Mouse (Mus musculus): Measurements from ENCODE around the gene Amigo2. TPM values are rescaled to one million over a fixed set of nuclear protein-coding genes. Genes with fewer than 3 reads are reported as not detected.

Gene Amigo2
- polyA plus RNA-seq, 1 experiment: 0.19 TPM

DNA sequence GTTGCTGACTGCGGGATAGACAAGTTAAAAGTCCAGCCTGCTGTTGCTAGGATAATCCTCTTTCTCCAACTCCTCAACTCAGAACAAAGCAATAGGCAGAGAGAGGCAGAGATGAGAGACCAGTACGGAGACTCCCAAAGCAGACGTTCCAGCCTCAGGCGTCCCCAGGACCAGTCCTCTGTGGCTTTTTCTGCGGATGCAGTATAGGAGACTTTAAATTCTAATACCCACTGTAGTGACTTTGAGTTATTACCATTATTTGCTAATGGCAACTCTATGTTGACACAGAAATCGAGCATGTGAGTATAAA, 35.4 kb upstream of the Amigo2 start:
- Histone ChIP-seq H3K79me2 (ENCODE audit: control insufficient read depth, insufficient read depth) (no peaks in the 10 kb centered on the region), H3K27me3 (ENCODE audit: control insufficient read depth, insufficient read depth, insufficient read length) (no peaks in the 10 kb centered on the region), H3K4me3 (no peak overlapping the region), H3K4me2 (ENCODE audit: low read depth) (no peak overlapping the region), H3K36me3 (ENCODE audit: control insufficient read depth, insufficient read depth) (no peaks in the 10 kb centered on the region), H3ac (ENCODE audit: control insufficient read depth, insufficient read length) (no peak overlapping the region)
- TF ChIP-seq TCF12 (IDR thresholded peaks at IDR 0.05; ENCODE audit: insufficient read depth, poor library complexity, severe bottlenecking): no peak
- TF ChIP-seq SRF (IDR thresholded peaks at IDR 0.05; ENCODE audit: control insufficient read depth, insufficient read length, low read depth): no peak

DNA sequence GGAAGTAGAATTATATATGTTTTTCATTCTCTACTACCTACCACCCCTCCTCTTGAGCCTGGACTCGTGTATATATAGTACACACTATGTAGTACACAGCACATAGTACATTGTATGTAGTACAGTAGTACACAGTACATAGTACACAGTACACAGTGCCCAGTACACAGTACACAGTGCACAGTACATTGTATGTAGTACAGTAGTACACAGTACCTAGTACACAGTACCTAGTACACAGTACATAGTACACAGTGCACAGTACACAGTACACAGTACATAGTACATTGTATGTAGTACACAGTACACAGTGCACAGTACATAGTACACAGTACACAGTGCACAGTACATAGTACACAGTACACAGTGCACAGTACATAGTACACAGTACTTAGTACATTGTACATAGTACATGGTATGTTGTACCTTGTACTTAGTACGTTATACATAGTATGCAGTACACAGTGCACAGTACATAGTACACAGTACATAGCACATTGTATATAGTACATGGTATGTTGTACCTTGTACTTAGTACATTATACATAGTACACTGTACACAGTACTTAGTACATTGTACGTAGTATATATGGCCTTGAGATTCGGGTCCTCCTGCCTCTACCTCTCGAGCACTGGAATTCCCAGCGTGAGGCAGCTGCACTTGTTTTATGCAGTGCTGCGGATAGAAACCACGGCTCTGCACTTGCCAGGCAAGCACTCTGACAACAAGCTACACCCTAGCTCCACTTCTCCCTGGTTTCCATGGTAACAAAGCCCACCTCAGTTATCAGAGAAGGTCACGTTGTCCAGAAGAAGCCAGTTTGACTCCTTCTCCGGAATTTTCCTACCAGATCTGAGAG, 34.9 kb upstream of the Amigo2 start:
- Histone ChIP-seq H3K4me3 (no peak overlapping the region), H3K36me3 (ENCODE audit: control insufficient read depth, insufficient read depth) (no peaks in the 10 kb centered on the region), H3K79me2 (ENCODE audit: control insufficient read depth, insufficient read depth) (no peaks in the 10 kb centered on the region), H3K4me2 (ENCODE audit: low read depth) (no peak overlapping the region), H3ac (ENCODE audit: control insufficient read depth, insufficient read length) (no peak overlapping the region), H3K27me3 (ENCODE audit: control insufficient read depth, insufficient read depth, insufficient read length) (no peaks in the 10 kb centered on the region)
- no peak for TF ChIP-seq POLR2A (IDR thresholded peaks at IDR 0.05; ENCODE audit: insufficient read length, low read depth)
- no peak for TF ChIP-seq REST (IDR thresholded peaks at IDR 0.05; ENCODE audit: insufficient read depth, insufficient read length)
- TF ChIP-seq MAX (IDR thresholded peaks at IDR 0.05; ENCODE audit: low read depth): no peak
- no peak for TF ChIP-seq TCF3 (IDR thresholded peaks at IDR 0.05; ENCODE audit: insufficient read length, low read depth)
- TF ChIP-seq TCF12 (IDR thresholded peaks at IDR 0.05; ENCODE audit: insufficient read depth, poor library complexity, severe bottlenecking): no peak
- no peak for TF ChIP-seq E2F4 (IDR thresholded peaks at IDR 0.05; ENCODE audit: insufficient read depth)
- TF ChIP-seq USF1 (IDR thresholded peaks at IDR 0.05; ENCODE audit: low read depth): no peak
- TF ChIP-seq POLR2AphosphoS2 (IDR thresholded peaks at IDR 0.05; ENCODE audit: insufficient read length, low read depth): no peak
- TF ChIP-seq SRF (IDR thresholded peaks at IDR 0.05; ENCODE audit: control insufficient read depth, insufficient read length, low read depth): no peak

DNA sequence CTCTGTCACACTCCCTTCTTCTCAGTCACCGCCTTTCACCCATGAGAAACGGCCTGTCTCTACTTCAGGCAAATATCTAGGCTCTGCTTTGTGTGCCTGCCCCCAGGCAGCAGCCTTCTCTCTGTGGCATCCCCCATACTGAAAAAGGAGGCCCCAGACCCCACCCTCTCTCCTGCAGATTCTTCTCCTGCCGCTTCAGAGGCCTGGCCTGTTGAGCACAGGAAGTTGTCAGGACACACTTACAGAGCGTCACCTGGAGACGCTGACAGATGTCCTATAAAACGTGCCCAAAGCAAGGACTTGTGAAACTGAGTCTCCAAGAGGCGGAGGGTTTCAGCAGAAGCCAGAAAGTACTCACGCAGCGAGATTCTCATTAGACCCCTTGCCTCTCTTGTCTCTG, 33.7 kb upstream of the Amigo2 start:
- no peak overlapping the region for H3K4me2 ChIP-seq (ENCODE audit: low read depth)
- H3K4me3 ChIP-seq: no peak overlapping the region
- no peaks in the 10 kb centered on the region for H3K79me2 ChIP-seq (ENCODE audit: control insufficient read depth, insufficient read depth)
- H3K27me3 ChIP-seq (ENCODE audit: control insufficient read depth, insufficient read depth, insufficient read length): no peaks in the 10 kb centered on the region
- no peaks in the 10 kb centered on the region for H3K36me3 ChIP-seq (ENCODE audit: control insufficient read depth, insufficient read depth)
- no peak overlapping the region for H3ac ChIP-seq (ENCODE audit: control insufficient read depth, insufficient read length)
- no peak for TF ChIP-seq REST (IDR thresholded peaks at IDR 0.05; ENCODE audit: insufficient read depth, insufficient read length)
- no peak for TF ChIP-seq TCF12 (IDR thresholded peaks at IDR 0.05; ENCODE audit: insufficient read depth, poor library complexity, severe bottlenecking)

DNA sequence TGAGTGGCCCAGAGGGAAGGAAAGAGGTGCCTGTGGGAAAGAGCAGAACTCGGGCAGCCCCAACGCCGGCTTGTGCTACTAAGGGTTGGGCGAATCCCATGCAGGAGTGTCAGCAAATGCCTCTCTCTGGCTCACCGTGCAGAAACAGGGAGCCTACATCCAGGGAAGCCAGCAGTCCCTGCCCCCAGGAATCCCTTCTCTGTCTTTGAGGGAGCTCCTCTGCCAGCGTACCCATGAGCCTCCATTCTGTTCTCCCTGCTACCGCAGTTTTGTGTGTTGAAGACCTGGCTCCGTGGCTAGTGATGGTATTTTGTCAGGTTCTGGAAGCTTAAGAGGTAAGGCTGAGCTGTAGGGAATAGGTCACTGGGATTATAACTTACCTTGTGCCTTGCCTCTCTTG, 33.0 kb upstream of the Amigo2 start:
- no peaks in the 10 kb centered on the region for H3K27me3 ChIP-seq (ENCODE audit: control insufficient read depth, insufficient read depth, insufficient read length)
- TF ChIP-seq SRF (IDR thresholded peaks at IDR 0.05; ENCODE audit: control insufficient read depth, insufficient read length, low read depth) (no peak), MYOG (IDR thresholded peaks at IDR 0.05; ENCODE audit: control insufficient read depth in 1 of 3, insufficient read depth in 1 of 3, insufficient read length in 2 of 3, low read depth in 2 of 3) (no peak), TCF3 (IDR thresholded peaks at IDR 0.05; ENCODE audit: insufficient read length, low read depth) (no peak), E2F4 (IDR thresholded peaks at IDR 0.05; ENCODE audit: insufficient read depth) (no peak), POLR2AphosphoS2 (IDR thresholded peaks at IDR 0.05; ENCODE audit: insufficient read length, low read depth) (no peak), MYOD1 (IDR thresholded peaks at IDR 0.05; ENCODE audit: control insufficient read depth in 1 of 3, insufficient read length in 2 of 3, low read depth in 2 of 3) (no peak), TCF12 (IDR thresholded peaks at IDR 0.05; ENCODE audit: insufficient read depth, poor library complexity, severe bottlenecking) (no peak)
- H3K4me2 ChIP-seq (ENCODE audit: low read depth): no peak overlapping the region
- H3K4me3 ChIP-seq: no peak overlapping the region
- H3K79me2 ChIP-seq (ENCODE audit: control insufficient read depth, insufficient read depth): no peaks in the 10 kb centered on the region
- H3K36me3 ChIP-seq (ENCODE audit: control insufficient read depth, insufficient read depth): no peaks in the 10 kb centered on the region
- no peak overlapping the region for H3ac ChIP-seq (ENCODE audit: control insufficient read depth, insufficient read length)

DNA sequence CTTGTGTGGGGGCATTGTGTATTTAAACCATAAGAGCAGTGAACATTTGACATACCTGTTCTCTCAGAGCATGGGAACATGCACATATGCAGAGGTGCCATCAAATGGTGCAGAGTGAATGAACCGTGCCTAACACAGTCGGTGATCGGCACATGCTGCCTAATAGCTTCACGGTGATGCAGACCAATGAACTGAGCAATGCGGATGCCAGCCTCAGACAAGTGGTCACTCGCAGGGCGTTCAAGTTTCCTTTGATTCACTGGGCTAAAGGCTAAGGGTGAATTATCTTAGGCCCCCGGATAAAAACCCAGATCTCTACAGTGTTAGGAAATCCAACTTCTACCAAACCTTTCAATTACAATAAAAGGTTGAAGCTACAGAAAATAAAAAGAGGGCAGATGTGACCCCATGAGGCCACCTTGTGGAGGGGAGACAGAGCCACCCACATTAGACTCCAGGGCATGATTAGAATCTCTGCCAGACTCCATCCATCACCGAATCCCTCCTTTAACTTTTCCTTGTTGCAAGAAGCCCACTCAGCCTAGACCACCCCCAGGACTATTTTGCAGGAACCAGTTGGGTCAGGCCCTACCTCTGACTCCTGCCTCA, 31.4 kb upstream of the Amigo2 start:
- no peak overlapping the region for H3K4me2 ChIP-seq (ENCODE audit: low read depth)
- no peaks in the 10 kb centered on the region for H3K79me2 ChIP-seq (ENCODE audit: control insufficient read depth, insufficient read depth)
- no peak overlapping the region for H3ac ChIP-seq (ENCODE audit: control insufficient read depth, insufficient read length)
- H3K4me3 ChIP-seq: no peak overlapping the region
- no peaks in the 10 kb centered on the region for H3K36me3 ChIP-seq (ENCODE audit: control insufficient read depth, insufficient read depth)
- no peaks in the 10 kb centered on the region for H3K27me3 ChIP-seq (ENCODE audit: control insufficient read depth, insufficient read depth, insufficient read length)
- TF ChIP-seq TCF3 (IDR thresholded peaks at IDR 0.05; ENCODE audit: insufficient read length, low read depth) (no peak), MYOD1 (IDR thresholded peaks at IDR 0.05; ENCODE audit: control insufficient read depth in 1 of 3, insufficient read length in 2 of 3, low read depth in 2 of 3) (no peak), CEBPB (IDR thresholded peaks at IDR 0.05; ENCODE audit: insufficient read depth, poor library complexity, severe bottlenecking) (no peak)

DNA sequence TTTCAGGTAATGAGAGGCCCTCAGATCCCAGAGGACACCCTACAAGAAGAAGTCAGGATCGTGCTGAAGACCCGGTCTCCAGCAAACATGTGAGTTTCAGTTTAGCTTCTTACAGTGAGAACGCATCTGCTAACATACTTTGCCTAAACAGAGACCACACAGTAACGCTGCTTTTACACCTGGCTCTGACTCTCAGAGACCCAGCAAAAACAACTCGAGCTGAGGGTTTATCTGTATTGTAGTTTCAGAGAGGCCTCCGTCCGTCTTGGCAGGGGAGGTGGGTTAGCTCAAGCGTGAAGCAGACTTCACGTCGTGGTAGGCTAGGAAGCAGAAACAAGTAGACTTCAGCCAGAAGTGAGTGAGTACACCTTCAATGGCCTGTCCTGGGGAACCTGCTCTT, 30.2 kb upstream of the Amigo2 start:
- TF ChIP-seq USF1 (IDR thresholded peaks at IDR 0.05; ENCODE audit: low read depth) (no peak), REST (IDR thresholded peaks at IDR 0.05; ENCODE audit: insufficient read depth, insufficient read length) (no peak), POLR2AphosphoS2 (IDR thresholded peaks at IDR 0.05; ENCODE audit: insufficient read length, low read depth) (no peak), E2F4 (IDR thresholded peaks at IDR 0.05; ENCODE audit: insufficient read depth) (no peak), TCF3 (IDR thresholded peaks at IDR 0.05; ENCODE audit: insufficient read length, low read depth) (no peak), MAX (IDR thresholded peaks at IDR 0.05; ENCODE audit: low read depth) (no peak), SRF (IDR thresholded peaks at IDR 0.05; ENCODE audit: control insufficient read depth, insufficient read length, low read depth) (no peak), POLR2A (IDR thresholded peaks at IDR 0.05; ENCODE audit: insufficient read length, low read depth) (no peak), MYOD1 (IDR thresholded peaks at IDR 0.05; ENCODE audit: control insufficient read depth in 1 of 3, insufficient read length in 2 of 3, low read depth in 2 of 3) (no peak), TCF12 (IDR thresholded peaks at IDR 0.05; ENCODE audit: insufficient read depth, poor library complexity, severe bottlenecking) (no peak), CEBPB (IDR thresholded peaks at IDR 0.05; ENCODE audit: insufficient read depth, poor library complexity, severe bottlenecking) (no peak), MYOG (IDR thresholded peaks at IDR 0.05; ENCODE audit: control insufficient read depth in 1 of 3, insufficient read depth in 1 of 3, insufficient read length in 2 of 3, low read depth in 2 of 3) (no peak)
- no peak overlapping the region for H3K4me2 ChIP-seq (ENCODE audit: low read depth)
- H3K4me3 ChIP-seq: no peak overlapping the region
- H3ac ChIP-seq (ENCODE audit: control insufficient read depth, insufficient read length): no peak overlapping the region
- H3K36me3 ChIP-seq (ENCODE audit: control insufficient read depth, insufficient read depth): no peaks in the 10 kb centered on the region
- no peaks in the 10 kb centered on the region for H3K79me2 ChIP-seq (ENCODE audit: control insufficient read depth, insufficient read depth)
- no peaks in the 10 kb centered on the region for H3K27me3 ChIP-seq (ENCODE audit: control insufficient read depth, insufficient read depth, insufficient read length)

Data from myocyte (in vitro differentiated cells).